Mouse (Mus musculus): ENCODE data around the gene Krt9. TPM values are rescaled to one million over a fixed set of nuclear protein-coding genes. Genes with fewer than 3 reads are reported as not detected.

The Krt9 gene
- polyA plus RNA-seq, 1 experiment from 2014 or later, result not detected

- WGBS, result 76% methylated on average over 21 of the region's 21 CpGs
- no peaks in the 10 kb centered on the region for H3K9me3 ChIP-seq (ENCODE audit: control insufficient read depth, low read length)
- no peak for ATAC-seq (ENCODE audit: low read depth)
- H3K9ac ChIP-seq (ENCODE audit: low read length), result no peak overlapping the region
- no peak overlapping the region for H3K27ac ChIP-seq (ENCODE audit: low read length)
- H3K4me1 ChIP-seq (replicated peaks; ENCODE audit: control insufficient read depth, insufficient read depth, low read length), result peaks cover 14% of the 10 kb centered on the region
- peaks cover 16% of the 10 kb centered on the region for H3K27me3 ChIP-seq (ENCODE audit: control insufficient read depth, insufficient read depth, low read depth, low read length)
- no peak overlapping the region for H3K4me3 ChIP-seq (ENCODE audit: low read length)
- no peak overlapping the region for H3K4me2 ChIP-seq (ENCODE audit: low read depth, low read length)
- H3K36me3 ChIP-seq (ENCODE audit: control insufficient read depth, insufficient read depth, low read length), result no peaks in the 10 kb centered on the region
Observed at GRCm38 (mm10) chr11:100140966-100141365, 52.1 kb downstream of the Krt9 start.

GRCm38 (mm10) chr11:100139391-100139790, 53.7 kb downstream of the Krt9 start:
- H3K9ac ChIP-seq (ENCODE audit: low read length), result peak overlapping the region; percentile 37; the same call in 1 of the 2 replicates
- no peak overlapping the region for H3K4me3 ChIP-seq (ENCODE audit: low read length)
- H3K9me3 ChIP-seq (ENCODE audit: control insufficient read depth, low read length), result no peaks in the 10 kb centered on the region
- H3K27me3 ChIP-seq (ENCODE audit: control insufficient read depth, insufficient read depth, low read depth, low read length), result peaks cover 1% of the 10 kb centered on the region; the same call in 1 of the 2 replicates
- H3K4me2 ChIP-seq (ENCODE audit: low read depth, low read length), result no peak overlapping the region
- H3K27ac ChIP-seq (ENCODE audit: low read length), result peak overlapping the region; percentile 71
- peak; percentile 14; the same call in 1 of the 2 replicates for ATAC-seq (ENCODE audit: low read depth)
- peaks cover 14% of the 10 kb centered on the region for H3K4me1 ChIP-seq (replicated peaks; ENCODE audit: control insufficient read depth, insufficient read depth, low read length)
- 57% methylated on average over 2 of the region's 2 CpGs for WGBS
- H3K36me3 ChIP-seq (ENCODE audit: control insufficient read depth, insufficient read depth, low read length), result no peaks in the 10 kb centered on the region

GRCm38 (mm10) chr11:100138809-100139208, 54.2 kb downstream of the Krt9 start:
- ATAC-seq (ENCODE audit: low read depth), result peak; percentile 72
- 47% methylated on average over 7 of the region's 7 CpGs for WGBS
- Histone ChIP-seq H3K4me3 (ENCODE audit: low read length) (no peak overlapping the region), H3K27ac (ENCODE audit: low read length) (peak overlapping the region; percentile 71), H3K4me2 (ENCODE audit: low read depth, low read length) (no peak overlapping the region), H3K9ac (ENCODE audit: low read length) (peak overlapping the region; percentile 20; the same call in 1 of the 2 replicates), H3K27me3 (ENCODE audit: control insufficient read depth, insufficient read depth, low read depth, low read length) (no peaks in the 10 kb centered on the region), H3K9me3 (ENCODE audit: control insufficient read depth, low read length) (no peaks in the 10 kb centered on the region), H3K36me3 (ENCODE audit: control insufficient read depth, insufficient read depth, low read length) (no peaks in the 10 kb centered on the region), H3K4me1 (replicated peaks; ENCODE audit: control insufficient read depth, insufficient read depth, low read length) (peaks cover 14% of the 10 kb centered on the region)

- Histone ChIP-seq H3K4me1 (replicated peaks; ENCODE audit: control insufficient read depth, insufficient read depth, low read length) (peaks cover 14% of the 10 kb centered on the region), H3K9me3 (ENCODE audit: control insufficient read depth, low read length) (no peaks in the 10 kb centered on the region), H3K27me3 (ENCODE audit: control insufficient read depth, insufficient read depth, low read depth, low read length) (no peaks in the 10 kb centered on the region), H3K4me3 (ENCODE audit: low read length) (no peak overlapping the region), H3K4me2 (ENCODE audit: low read depth, low read length) (no peak overlapping the region), H3K36me3 (ENCODE audit: control insufficient read depth, insufficient read depth, low read length) (no peaks in the 10 kb centered on the region), H3K27ac (ENCODE audit: low read length) (no peak overlapping the region), H3K9ac (ENCODE audit: low read length) (no peak overlapping the region)
- 23% methylated on average over 5 of the region's 5 CpGs for WGBS
- ATAC-seq (ENCODE audit: low read depth), result no peak
Observed at GRCm38 (mm10) chr11:100137693-100138092, 55.4 kb downstream of the Krt9 start.

Other genes with a start within 250 kb of the Krt9 start
- gene Krtap9-5, start 244.8 kb downstream of the Krt9 start, polyA plus RNA-seq (2015; fragmentation: Nextera tagmentation; extraction: Ambion mirVana), result not detected in 2 replicates
- not detected in 2 replicates for gene Krtap29-1, start 214.2 kb downstream of the Krt9 start, polyA plus RNA-seq (2015; fragmentation: Nextera tagmentation; extraction: Ambion mirVana)
- not detected in 2 replicates for gene Krtap16-1, start 206.6 kb downstream of the Krt9 start, polyA plus RNA-seq (2015; fragmentation: Nextera tagmentation; extraction: Ambion mirVana)
- 0.83 and 1.2 TPM in 2 replicates for gene Krtap17-1, start 199.3 kb downstream of the Krt9 start, polyA plus RNA-seq (2015; fragmentation: Nextera tagmentation; extraction: Ambion mirVana)
- gene Krt33a, start 177.0 kb downstream of the Krt9 start, polyA plus RNA-seq (2015; fragmentation: Nextera tagmentation; extraction: Ambion mirVana), result not detected in 2 replicates
- not detected in 2 replicates for gene Krt33b, start 163.4 kb downstream of the Krt9 start, polyA plus RNA-seq (2015; fragmentation: Nextera tagmentation; extraction: Ambion mirVana)
- 0.21 and 0.44 TPM in 2 replicates for gene Krt34, start 151.7 kb downstream of the Krt9 start, polyA plus RNA-seq (2015; fragmentation: Nextera tagmentation; extraction: Ambion mirVana)
- gene Krt31, start 142.7 kb downstream of the Krt9 start, polyA plus RNA-seq (2015; fragmentation: Nextera tagmentation; extraction: Ambion mirVana), result 0.10 and 0.21 TPM in 2 replicates
- not detected in 2 replicates for gene Krt32, start 105.0 kb downstream of the Krt9 start, polyA plus RNA-seq (2015; fragmentation: Nextera tagmentation; extraction: Ambion mirVana)
- not detected in 2 replicates for gene Krt35, start 97.0 kb downstream of the Krt9 start, polyA plus RNA-seq (2015; fragmentation: Nextera tagmentation; extraction: Ambion mirVana)
- gene Krt36, start 87.6 kb downstream of the Krt9 start, polyA plus RNA-seq (2015; fragmentation: Nextera tagmentation; extraction: Ambion mirVana), result 0.20 TPM in 1 of 2 replicates, not detected in the other
- 4.5 and 8.2 TPM in 2 replicates for gene Krt13, start 71.7 kb downstream of the Krt9 start, polyA plus RNA-seq (2015; fragmentation: Nextera tagmentation; extraction: Ambion mirVana)
- 59.9 and 78.6 TPM in 2 replicates for gene Krt15, start 57.3 kb downstream of the Krt9 start, polyA plus RNA-seq (2015; fragmentation: Nextera tagmentation; extraction: Ambion mirVana)
- gene Krt19, start 44.6 kb downstream of the Krt9 start, polyA plus RNA-seq (2015; fragmentation: Nextera tagmentation; extraction: Ambion mirVana), result 349 and 432 TPM in 2 replicates
- gene Krt14, start 14.3 kb upstream of the Krt9 start, polyA plus RNA-seq (2015; fragmentation: Nextera tagmentation; extraction: Ambion mirVana), result 2.1 and 5.0 TPM in 2 replicates
- not detected in 2 replicates for gene Krt16, start 55.7 kb upstream of the Krt9 start, polyA plus RNA-seq (2015; fragmentation: Nextera tagmentation; extraction: Ambion mirVana)
- 8.4 and 15.5 TPM in 2 replicates for gene Krt17, start 67.8 kb upstream of the Krt9 start, polyA plus RNA-seq (2015; fragmentation: Nextera tagmentation; extraction: Ambion mirVana)
- not detected in 2 replicates for gene Krt42, start 76.6 kb upstream of the Krt9 start, polyA plus RNA-seq (2015; fragmentation: Nextera tagmentation; extraction: Ambion mirVana)
- 1,740 and 1,854 TPM in 2 replicates for gene Eif1, start 126.6 kb upstream of the Krt9 start, polyA plus RNA-seq (2015; fragmentation: Nextera tagmentation; extraction: Ambion mirVana)
- not detected in 2 replicates for gene Gast, start 141.2 kb upstream of the Krt9 start, polyA plus RNA-seq (2015; fragmentation: Nextera tagmentation; extraction: Ambion mirVana)
- 19.2 and 19.7 TPM in 2 replicates for gene Hap1, start 162.9 kb upstream of the Krt9 start, polyA plus RNA-seq (2015; fragmentation: Nextera tagmentation; extraction: Ambion mirVana)
- gene Jup, start 204.5 kb upstream of the Krt9 start, polyA plus RNA-seq (2015; fragmentation: Nextera tagmentation; extraction: Ambion mirVana), result 165 and 167 TPM in 2 replicates
- 68.3 and 68.8 TPM in 2 replicates for gene P3h4, start 221.6 kb upstream of the Krt9 start, polyA plus RNA-seq (2015; fragmentation: Nextera tagmentation; extraction: Ambion mirVana)
- 148 and 152 TPM in 2 replicates for gene Fkbp10, start 222.5 kb upstream of the Krt9 start, polyA plus RNA-seq (2015; fragmentation: Nextera tagmentation; extraction: Ambion mirVana)
- 126 and 129 TPM in 2 replicates for gene Nt5c3b, start 248.6 kb upstream of the Krt9 start, polyA plus RNA-seq (2015; fragmentation: Nextera tagmentation; extraction: Ambion mirVana)
- 0.60 and 0.73 TPM in 2 replicates for gene Klhl10, start 248.7 kb upstream of the Krt9 start, polyA plus RNA-seq (2015; fragmentation: Nextera tagmentation; extraction: Ambion mirVana)